Comparison of ENCODE assay signal across 20 mouse cellular contexts in genomic region chr14:23485802-23486500, GRCm38 (mm10).
"Had no signal": no experiment of that assay in that cellular context is flagged by ENCODE, and none has a peak within 500 bp of the region (broad histone marks: within the 10 kb centered on the region; RNA-seq: fewer than 3 reads in every experiment).

No protein-coding gene starts in this region.

- H3K9ac ChIP-seq: liver, embryonic 13.5 days; midbrain, embryonic 12.5 days; midbrain, embryonic 15.5 days; neural tube, embryonic 12.5 days; neural tube, embryonic 15.5 days had no signal

- H3K27ac ChIP-seq: left cerebral cortex, adult 2 months; liver, embryonic 13.5 days; midbrain, embryonic 12.5 days; midbrain, embryonic 15.5 days; neural tube, embryonic 12.5 days; neural tube, embryonic 15.5 days; stomach, postnatal 0 days had no signal

- DNase-seq: kidney, adult 9 months; kidney, postnatal 14 days; kidney, postnatal 4 days; layer of hippocampus, adult 9-11 months; layer of hippocampus, postnatal 36 days; liver, embryonic 13.5 days; lung, adult 2 months; lung, postnatal 14 days; lung, postnatal 4 days; right cerebral cortex, adult 18-20 months; right cerebral cortex, postnatal 14 days; right cerebral cortex, postnatal 4 days; thymus, adult 2 months; thymus, postnatal 25 days had no signal

- H3K36me3 ChIP-seq: liver, embryonic 13.5 days; midbrain, embryonic 12.5 days; midbrain, embryonic 15.5 days; neural tube, embryonic 12.5 days; neural tube, embryonic 15.5 days had no signal

- H3K4me3 ChIP-seq: left cerebral cortex, adult 2 months; liver, embryonic 13.5 days; midbrain, embryonic 12.5 days; midbrain, embryonic 15.5 days; neural tube, embryonic 12.5 days; neural tube, embryonic 15.5 days had no signal

- ATAC-seq: midbrain, embryonic 15.5 days had no signal

- H3K27me3 ChIP-seq: liver, embryonic 13.5 days; midbrain, embryonic 12.5 days; midbrain, embryonic 15.5 days; neural tube, embryonic 12.5 days; neural tube, embryonic 15.5 days had no signal

- H3K4me2 ChIP-seq: liver, embryonic 13.5 days; midbrain, embryonic 12.5 days; midbrain, embryonic 15.5 days; neural tube, embryonic 12.5 days; neural tube, embryonic 15.5 days had no signal

- H3K4me1 ChIP-seq: liver, embryonic 13.5 days; midbrain, embryonic 12.5 days; midbrain, embryonic 15.5 days; neural tube, embryonic 12.5 days; neural tube, embryonic 15.5 days had no signal

- H3K9me3 ChIP-seq: liver, embryonic 13.5 days; midbrain, embryonic 12.5 days; midbrain, embryonic 15.5 days; neural tube, embryonic 12.5 days; neural tube, embryonic 15.5 days had no signal
